Mouse (Mus musculus) heart, postnatal 0 days (tissue): ENCODE measurements around the gene Znrd1.

Experiments used
- CTCF ChIP-seq: IDR thresholded peaks from 2 replicates; pipeline ENCODE4 v1.5.1; 2016; ENCODE audit warnings: antibody characterized with exemption, control low read depth, low read depth
- EP300 ChIP-seq: IDR thresholded peaks from 2 replicates; pipeline ENCODE4 v1.6.1; 2016; ENCODE audit warnings: antibody characterized with exemption, low read depth

GRCm38 (mm10) chr17:36920239-36920638 lies 38.1 kb downstream of the Znrd1 start:
- TF ChIP-seq CTCF (no peak), EP300 (no peak)
